Mouse (Mus musculus) ovary, adult 18-20 months (tissue): ENCODE data around the gene Fzd7.
A peak's percentile ranks its signal among the peaks of the same experiment; 100 is the strongest.

Experiments used
- DNase-seq: peaks from one replicate; pipeline ENCODE4 v3.0.0; 2022; ENCODE audit warnings: low spot score, mixed read lengths

The Fzd7 gene

DNA sequence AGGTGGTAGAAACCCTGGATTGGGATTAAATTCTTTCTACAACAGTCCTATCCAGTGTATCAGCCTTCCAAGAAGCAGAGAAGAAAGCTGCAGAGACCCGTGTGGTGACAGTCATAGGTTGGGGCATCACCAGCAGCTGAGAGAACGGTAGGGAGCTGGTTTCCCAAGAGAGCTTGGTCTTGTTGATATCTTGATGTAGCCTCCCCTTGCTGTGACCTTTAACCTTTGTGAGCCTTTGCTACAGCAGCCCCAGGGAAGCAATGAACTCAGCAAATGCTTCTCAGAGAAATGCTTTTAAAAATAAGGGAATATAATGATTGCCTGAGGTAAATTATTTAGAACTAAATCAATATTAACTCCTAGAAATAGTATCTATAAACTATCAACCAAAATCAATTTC, 20.1 kb downstream of the Fzd7 start:
- no peak for DNase-seq

DNA sequence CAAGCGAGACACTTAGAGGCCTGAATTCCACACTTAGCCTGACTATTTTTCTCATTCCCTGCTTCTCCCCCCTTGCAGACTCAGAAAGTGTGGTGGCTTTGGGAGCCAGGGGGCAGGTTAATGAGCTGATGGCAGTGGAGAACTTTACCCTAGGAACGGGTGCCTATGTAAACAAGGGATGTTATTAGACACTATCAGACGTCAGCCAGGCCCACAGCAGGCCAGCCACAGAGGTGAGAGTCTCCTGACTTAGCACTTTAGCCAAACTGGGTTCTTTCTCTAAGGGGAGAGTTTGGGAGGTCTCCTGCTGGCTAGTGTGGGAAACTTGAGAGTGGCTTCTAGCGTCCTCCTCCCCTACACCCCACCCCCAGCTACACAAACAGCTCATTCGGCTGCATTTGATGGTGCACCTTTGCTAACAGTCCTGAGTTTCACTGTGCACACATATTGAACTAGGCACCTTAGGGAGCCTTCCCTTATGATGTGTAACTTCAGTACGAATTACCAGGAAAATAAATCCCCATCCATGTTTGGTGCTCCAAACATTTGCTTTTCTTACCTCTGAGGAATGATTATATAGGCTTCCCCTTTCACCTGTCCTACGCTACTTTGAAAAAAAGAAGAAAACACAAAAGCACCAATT, 21.6 kb downstream of the Fzd7 start:
- DNase-seq: no peak

DNA sequence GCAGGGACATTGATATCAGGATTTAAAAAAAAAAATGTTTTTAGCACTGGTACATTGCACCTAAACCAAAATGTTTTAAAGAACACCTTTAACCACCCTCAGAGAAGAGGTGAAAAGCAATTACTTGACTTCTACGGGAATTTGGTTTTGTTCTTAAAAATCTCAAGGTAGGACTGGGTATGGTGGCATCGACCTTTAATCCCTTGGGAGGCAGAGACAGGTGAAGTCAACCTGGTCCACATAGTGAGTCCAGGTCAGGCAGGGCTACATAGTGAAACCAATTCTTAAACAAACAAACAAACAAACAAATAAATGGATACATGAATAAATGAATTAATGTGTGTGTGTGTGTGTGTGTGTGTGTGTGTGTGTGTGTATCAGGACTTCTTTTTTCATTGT, 22.1 kb downstream of the Fzd7 start:
- DNase-seq: no peak

DNA sequence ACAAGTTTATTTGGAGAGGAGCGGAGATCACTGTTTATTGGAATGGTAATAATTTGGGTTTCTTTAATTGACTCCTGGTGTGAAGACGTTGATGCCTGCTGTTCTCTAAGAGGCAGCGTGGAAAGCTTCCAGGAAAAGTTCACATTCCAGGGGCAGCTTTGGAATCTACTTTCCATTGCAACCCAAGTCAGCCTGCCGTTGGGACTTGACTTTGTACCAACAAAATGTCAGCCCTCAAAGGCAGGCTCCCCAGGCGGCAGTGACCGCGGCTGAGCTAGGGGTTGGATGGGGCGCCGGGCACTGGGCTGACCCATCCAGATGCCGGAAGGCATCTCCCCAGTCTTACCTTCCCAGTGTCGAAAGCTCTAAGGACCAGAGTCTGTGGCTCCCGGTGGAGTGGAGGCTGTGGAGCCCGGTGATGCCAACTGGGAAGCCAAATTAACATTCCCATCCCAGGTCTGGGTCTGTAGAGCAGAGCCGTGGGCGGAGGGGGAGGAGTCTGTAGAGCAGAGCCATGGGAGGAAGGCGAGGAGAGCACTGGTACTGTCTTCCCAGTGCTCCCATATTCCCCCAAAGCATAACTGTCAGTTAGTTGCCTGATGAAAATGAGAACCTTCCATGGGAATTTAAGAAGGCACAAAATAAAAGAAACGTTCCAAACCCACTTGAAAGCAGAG, 26.4 kb downstream of the Fzd7 start:
- DNase-seq: no peak

DNA sequence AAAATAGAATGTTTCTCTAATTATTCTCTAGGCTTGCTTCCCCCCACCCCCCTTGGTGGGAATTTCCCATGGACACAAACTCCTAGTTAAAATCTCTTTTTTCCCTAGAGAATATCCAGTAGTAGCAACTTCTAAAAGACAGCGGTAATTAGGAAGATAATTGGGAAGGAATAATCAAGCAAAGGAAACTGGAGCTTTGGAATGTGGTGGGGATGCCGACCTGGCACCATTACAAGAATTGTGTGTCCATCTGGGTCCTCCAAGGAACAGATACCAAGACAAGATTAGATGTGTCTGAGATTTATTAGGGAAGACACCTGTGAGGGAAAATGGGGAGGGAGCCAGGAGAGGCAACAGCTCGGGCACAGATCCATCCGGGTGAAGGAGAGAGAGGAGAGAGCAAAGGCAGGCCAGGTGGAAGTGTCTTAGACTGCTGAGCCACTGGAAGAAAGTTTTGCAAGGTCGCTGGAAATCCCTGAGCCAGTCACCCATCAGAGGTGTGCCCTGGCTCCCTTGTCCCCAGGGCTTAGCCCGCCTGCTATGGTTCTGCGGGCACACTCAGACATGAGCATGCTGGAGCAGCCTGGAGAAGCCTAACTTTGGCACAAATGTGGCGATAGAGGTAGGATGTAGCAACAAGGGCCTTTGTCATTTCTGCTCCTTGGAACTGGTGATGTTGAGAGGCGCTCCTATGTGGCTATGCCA, 29.5 kb downstream of the Fzd7 start:
- DNase-seq: no peak

DNA sequence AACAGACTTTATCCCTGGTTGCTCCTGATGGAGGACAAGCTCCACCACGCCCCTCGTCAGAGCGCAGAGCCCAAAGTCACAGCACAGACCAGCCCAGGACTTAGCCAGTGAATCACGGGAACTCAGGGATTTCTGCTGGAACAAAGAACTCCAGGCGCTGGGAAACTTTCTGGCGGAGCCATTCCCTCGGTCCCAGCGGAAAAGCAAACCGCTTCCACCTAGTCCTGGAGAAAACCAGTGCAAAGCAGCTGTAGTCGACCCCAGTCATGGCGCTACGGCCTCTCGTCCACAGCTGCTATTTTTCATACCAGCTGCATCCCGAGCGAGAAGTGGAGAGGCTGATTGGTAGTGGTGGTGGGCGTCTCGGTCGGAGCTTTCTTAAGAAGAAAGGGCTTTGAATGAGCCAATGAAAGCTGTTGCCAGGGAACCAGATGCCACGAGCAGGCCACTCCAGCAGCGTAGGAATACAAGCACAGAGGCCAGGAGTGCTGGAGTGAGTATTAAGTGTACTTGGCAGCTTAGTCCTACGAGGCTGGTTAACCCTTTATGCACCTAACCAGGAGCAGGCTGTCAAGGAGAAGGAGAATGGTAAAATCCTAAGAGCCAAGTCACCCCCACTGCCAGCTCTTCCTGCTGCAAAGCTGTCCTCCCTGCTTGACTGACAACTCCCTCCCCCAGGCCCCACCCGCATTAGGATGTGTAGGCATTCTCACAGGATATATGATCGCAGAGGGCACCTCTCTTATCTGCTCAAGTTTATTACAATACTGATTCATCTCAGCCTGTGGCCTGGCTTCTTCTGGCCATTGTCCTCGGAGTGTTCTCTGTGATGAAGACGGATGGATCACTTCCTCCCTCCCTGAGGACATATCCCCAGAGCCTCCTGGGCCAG, 34.0 kb downstream of the Fzd7 start, which contains the start of gene Gm973:
Gene Gm973, plus strand, starts transcription at position 239 of the 892 bp plus-strand sequence.
- DNase-seq: peak; percentile 17

DNA sequence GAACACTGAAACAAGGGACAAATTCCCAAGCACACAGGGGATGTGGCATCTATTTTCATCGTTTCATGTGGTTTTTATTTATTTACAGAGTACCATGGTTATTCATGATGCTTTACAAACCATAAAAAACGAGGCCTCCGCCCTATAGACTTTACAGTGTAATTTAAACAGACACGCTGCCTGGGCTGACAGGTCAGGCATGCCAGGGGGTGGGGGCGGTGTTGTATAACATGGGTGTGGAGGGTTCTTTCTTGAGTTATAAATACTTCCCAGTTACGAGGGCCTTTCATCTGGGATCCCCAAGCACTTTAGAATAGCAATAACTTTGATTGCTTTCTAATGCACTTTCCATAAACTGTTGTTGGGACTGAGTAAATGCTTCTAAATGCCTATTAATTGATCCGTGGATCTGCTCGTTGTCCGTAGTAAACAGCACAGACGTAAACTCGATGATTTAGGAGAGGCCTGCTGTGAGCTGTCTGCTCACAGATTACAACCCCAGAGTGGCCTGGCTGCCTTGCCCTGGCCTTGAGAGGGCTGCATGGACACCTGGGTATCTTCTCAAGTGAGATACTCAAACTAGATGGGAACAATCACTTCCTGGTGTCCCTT, 38.1 kb downstream of the Fzd7 start:
- no peak for DNase-seq

DNA sequence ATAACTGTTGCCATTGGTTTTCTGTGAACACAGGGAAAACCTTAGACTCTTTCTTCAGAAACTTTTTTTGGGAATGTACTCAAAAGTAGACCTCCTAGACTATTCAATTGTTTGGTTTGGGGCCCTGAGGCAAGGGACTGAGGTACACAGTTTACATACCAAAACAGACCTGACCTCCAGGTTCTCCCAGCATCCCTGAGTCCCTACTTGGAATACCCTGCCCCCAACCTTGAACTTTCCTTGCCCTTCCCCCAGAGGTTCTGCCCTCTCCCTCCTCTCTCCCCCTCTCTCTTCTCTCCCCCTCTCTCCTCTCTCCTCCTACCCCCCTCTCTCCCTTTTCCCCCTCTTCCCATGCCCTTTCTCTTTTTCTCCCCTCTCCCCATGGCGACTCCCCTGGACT, 40.2 kb downstream of the Fzd7 start:
- DNase-seq: no peak

DNA sequence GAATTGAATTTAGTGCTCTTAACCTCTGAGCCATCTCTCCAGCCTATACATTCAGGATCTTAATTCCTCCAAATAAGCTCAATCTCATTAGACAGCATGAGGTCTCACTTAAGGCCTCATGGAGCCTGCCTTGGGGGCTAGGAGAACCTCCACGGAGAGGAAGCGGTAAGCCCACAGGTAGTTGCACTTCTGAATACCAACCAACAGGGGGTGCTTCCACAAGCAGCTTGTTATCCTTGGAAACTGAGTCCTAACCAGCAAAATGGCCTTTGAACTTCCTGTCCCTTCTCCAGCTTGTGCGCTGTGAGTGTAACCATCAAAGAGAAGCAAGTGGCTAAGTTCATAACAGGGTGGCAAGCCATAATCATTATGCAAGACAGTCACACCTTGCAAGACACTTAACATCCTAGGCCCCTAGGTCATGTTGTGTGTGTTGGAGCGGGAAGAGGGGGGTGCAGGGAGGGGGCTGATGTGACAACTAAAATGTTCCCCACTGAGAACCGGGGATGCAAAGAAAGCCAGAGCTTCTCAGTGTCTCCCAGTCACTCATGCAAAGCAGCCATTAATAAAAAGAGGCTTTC, 41.2 kb downstream of the Fzd7 start:
- no peak for DNase-seq

DNA sequence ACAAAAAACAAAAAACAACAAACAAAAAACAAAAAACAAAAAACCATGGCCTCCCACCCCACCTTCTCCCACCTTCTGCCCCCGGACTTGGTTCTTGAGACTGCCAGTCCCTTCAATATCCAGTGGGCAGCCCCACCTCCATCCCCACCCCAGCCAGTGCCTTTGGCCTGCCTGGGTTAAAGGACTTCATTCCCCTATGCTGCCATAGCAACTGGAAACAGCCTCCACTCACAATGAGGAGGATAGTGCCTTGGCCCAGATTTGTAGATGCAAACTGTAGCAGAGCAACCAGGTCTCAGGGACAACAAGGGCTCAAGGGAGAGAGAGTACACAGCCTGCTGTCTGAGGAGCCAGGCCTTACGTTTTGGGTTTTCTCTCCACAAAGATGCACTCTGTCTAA, 41.8 kb downstream of the Fzd7 start:
- no peak for DNase-seq

DNA sequence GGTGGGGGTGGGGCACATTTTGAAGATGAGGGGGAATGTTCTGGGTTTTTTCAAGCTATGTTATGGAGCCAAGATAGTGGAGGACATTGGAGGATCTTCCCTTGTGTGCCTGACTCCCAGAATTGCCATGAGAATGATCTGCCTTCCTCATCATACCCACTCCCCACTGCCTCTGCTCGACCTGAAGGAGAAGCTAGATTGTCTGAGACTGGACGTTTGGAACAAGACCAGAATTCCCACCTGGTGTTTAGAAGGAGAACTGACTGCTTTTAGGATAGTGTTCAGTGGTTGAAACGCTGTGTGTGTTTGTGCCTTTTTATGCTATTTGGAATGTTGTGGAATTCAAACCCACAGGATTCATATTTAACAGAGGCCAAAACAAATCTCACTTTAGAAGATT, 42.5 kb downstream of the Fzd7 start:
- DNase-seq: no peak

DNA sequence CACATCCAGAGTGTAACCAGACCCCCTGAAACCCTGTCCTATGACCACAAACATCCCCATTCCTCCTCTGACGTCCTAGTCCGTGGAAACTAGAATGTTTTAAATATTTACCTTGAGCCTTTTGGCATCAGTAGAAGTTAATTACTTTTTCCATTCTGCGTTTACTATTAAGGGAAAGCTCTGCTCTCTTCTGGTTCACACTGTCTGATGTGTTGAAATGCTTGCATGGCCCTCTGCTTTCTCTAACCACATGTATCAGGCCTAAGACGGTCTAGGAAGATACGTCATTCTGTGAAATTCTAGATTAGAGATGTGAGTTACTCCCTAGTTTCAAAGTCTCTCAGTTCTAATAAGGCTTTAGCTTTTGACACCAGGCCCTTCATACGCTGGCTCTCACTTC, 45.0 kb downstream of the Fzd7 start:
- no peak for DNase-seq

DNA sequence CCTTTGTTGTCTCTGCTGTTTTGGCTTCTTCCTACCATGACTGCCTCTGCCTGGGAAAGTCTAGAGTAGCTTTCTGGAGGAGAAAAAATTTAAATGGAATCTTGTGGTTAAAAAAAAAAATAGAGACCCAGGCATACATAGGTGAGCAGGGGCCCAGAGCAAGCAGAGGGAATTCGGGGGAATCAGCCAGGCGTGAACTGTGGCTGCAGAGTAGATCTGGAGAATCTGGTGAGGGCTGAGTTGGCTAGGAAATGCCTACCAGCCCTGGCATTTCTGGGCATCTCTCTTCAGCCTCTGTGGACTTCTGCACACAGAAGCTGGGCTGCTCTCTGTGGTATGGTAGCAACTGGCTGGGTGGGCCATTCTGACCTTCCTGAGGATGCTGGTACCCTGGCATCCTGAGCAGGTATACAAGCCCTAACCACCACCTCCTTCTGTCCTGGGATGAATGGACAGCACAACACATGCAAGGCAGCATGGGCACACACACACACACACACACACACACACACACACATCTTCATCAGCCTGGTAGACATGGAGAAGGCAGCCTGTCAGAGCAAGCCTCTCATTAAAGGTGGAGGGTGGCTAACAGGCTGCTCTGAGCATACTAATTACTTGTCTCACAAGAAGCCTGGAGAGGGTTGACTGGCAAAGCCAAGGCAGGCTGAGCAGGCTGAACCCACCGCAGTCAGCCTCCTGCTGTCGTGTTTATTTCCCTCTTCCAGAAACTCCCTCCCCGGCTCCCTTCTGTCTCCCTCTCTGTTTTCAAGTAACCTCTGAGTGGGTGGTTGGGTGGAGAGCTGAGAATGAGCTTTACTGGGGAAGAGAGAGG, 53.0 kb downstream of the Fzd7 start:
- no peak for DNase-seq
